Mouse (Mus musculus) hindbrain, embryonic 12.5 days (tissue): ENCODE measurements around the gene Prpf40b. TPM values are rescaled to one million over a fixed set of nuclear protein-coding genes. Genes with fewer than 3 reads are reported as not detected.
A peak's percentile ranks its signal among the peaks of the same experiment; 100 is the strongest.

Experiments used
- ATAC-seq: fragments of 200-750 bp; cut with Nextera tagmentation; 2 replicates; pipeline ENCODE4 v1.8.0; 2017; ENCODE audit warnings: moderate TSS enrichment; ENCODE audit not compliant: low FRiP score
- H3K27ac ChIP-seq: fragments of 300-500 bp; sonication (generic); 2 replicates; pipeline ENCODE4 v1.5.1; 2016; ENCODE audit warnings: mild to moderate bottlenecking
- H3K27me3 ChIP-seq: fragments of 300-500 bp; sonication (generic); 2 replicates; pipeline ENCODE4 v1.6.1; 2016; ENCODE audit warnings: mild to moderate bottlenecking
- H3K36me3 ChIP-seq: fragments of 300-500 bp; sonication (generic); 2 replicates; pipeline ENCODE4 v1.6.1; 2016; ENCODE audit warnings: mild to moderate bottlenecking
- H3K4me1 ChIP-seq: fragments of 300-500 bp; sonication (generic); 2 replicates; pipeline ENCODE4 v1.6.1; 2016
- H3K4me2 ChIP-seq: fragments of 300-500 bp; sonication (generic); replicated peaks from 2 replicates; pipeline ENCODE4 v1.6.1; 2016; ENCODE audit warnings: mild to moderate bottlenecking
- H3K4me3 ChIP-seq: fragments of 300-500 bp; sonication (generic); 2 replicates; pipeline ENCODE4 v1.5.1; 2016; ENCODE audit warnings: mild to moderate bottlenecking
- H3K9ac ChIP-seq: fragments of 300-500 bp; sonication (generic); 2 replicates; pipeline ENCODE4 v1.6.1; 2016; ENCODE audit warnings: mild to moderate bottlenecking, moderate library complexity
- H3K9me3 ChIP-seq: fragments of 300-500 bp; sonication (generic); replicated peaks from 2 replicates; pipeline ENCODE4 v1.6.1; 2016; ENCODE audit warnings: mild to moderate bottlenecking
- WGBS: fragments of 180-500 bp; shearing (Covaris S2); methylation state at CpG from one replicate; pipeline ENCODE4 v1.1.7; 2016; 5-methylcytosine and 5-hydroxymethylcytosine counted together
- polyA plus RNA-seq: library from polyadenylated mRNA; unstranded; fragments of >200 nt; fragmentation: Nextera tagmentation; extraction: Ambion mirVana; gene quantifications from 2 replicates; pipeline ENCODE4 v1.2.1, GENCODE M21; 2016

Prpf40b gene
- polyA plus RNA-seq, 1 experiment from 2014 or later = 83.3 TPM

GRCm38 (mm10) chr15:99259167-99259729 lies 35.6 kb upstream of the Prpf40b start:
- no peak overlapping the region for H3K27ac ChIP-seq
- ATAC-seq = no peak; the same call in 1 of the 2 replicates

GRCm38 (mm10) chr15:99259730-99260252 lies 35.1 kb upstream of the Prpf40b start:
- 0% methylated on average over 8 of the region's 10 CpGs for WGBS
- Histone ChIP-seq H3K9ac (no peak overlapping the region), H3K4me1 (no peaks in the 10 kb centered on the region), H3K27ac (no peak overlapping the region), H3K9me3 (no peaks in the 10 kb centered on the region), H3K4me3 (no peak overlapping the region), H3K4me2 (peak overlapping the region; percentile 37), H3K36me3 (no peaks in the 10 kb centered on the region), H3K27me3 (no peaks in the 10 kb centered on the region)
- peak; percentile 48 for ATAC-seq

More at GRCm38 (mm10) chr15:99259167-99259729, 35.6 kb upstream of the Prpf40b start:
- Histone ChIP-seq H3K36me3 (no peaks in the 10 kb centered on the region), H3K4me1 (no peaks in the 10 kb centered on the region), H3K9ac (no peak overlapping the region), H3K9me3 (no peaks in the 10 kb centered on the region), H3K4me2 (peak overlapping the region; percentile 30), H3K4me3 (no peak overlapping the region), H3K27me3 (no peaks in the 10 kb centered on the region)
- WGBS = 75% methylated on average over 8 of the region's 8 CpGs

GRCm38 (mm10) chr15:99262702-99263101 lies 32.2 kb upstream of the Prpf40b start:
- Histone ChIP-seq H3K9me3 (no peaks in the 10 kb centered on the region), H3K4me1 (0 out of 2 replicates have a peak, but pooled peaks cover 2% of the 10 kb centered on the region), H3K9ac (no peak overlapping the region), H3K36me3 (no peaks in the 10 kb centered on the region), H3K4me3 (no peak overlapping the region), H3K27ac (no peak overlapping the region), H3K4me2 (no peak overlapping the region), H3K27me3 (no peaks in the 10 kb centered on the region)
- ATAC-seq = no peak
- 62% methylated on average over 10 of the region's 10 CpGs for WGBS

GRCm38 (mm10) chr15:99264363-99264762 lies 30.5 kb upstream of the Prpf40b start:
- no peaks in the 10 kb centered on the region for H3K9me3 ChIP-seq
- H3K4me1 ChIP-seq = 0 out of 2 replicates have a peak, but pooled peaks cover 2% of the 10 kb centered on the region
- H3K4me3 ChIP-seq = no peak overlapping the region
- H3K36me3 ChIP-seq = no peaks in the 10 kb centered on the region
- no peak overlapping the region for H3K9ac ChIP-seq
- no peak overlapping the region for H3K27ac ChIP-seq
- H3K4me2 ChIP-seq = no peak overlapping the region
- 73% methylated on average over 2 of the region's 2 CpGs for WGBS
- no peak for ATAC-seq
- no peaks in the 10 kb centered on the region for H3K27me3 ChIP-seq

GRCm38 (mm10) chr15:99265679-99266078 lies 29.2 kb upstream of the Prpf40b start:
- Histone ChIP-seq H3K27ac (no peak overlapping the region), H3K27me3 (no peaks in the 10 kb centered on the region), H3K9me3 (no peaks in the 10 kb centered on the region), H3K4me2 (no peak overlapping the region), H3K36me3 (no peaks in the 10 kb centered on the region), H3K4me3 (no peak overlapping the region), H3K4me1 (0 out of 2 replicates have a peak, but pooled peaks cover 2% of the 10 kb centered on the region), H3K9ac (no peak overlapping the region)
- 21% methylated on average over 4 of the region's 4 CpGs for WGBS
- no peak for ATAC-seq

GRCm38 (mm10) chr15:99276095-99276494 lies 18.8 kb upstream of the Prpf40b start:
- no peak for ATAC-seq
- Histone ChIP-seq H3K4me2 (no peak overlapping the region), H3K9me3 (no peaks in the 10 kb centered on the region), H3K27me3 (no peaks in the 10 kb centered on the region), H3K36me3 (no peaks in the 10 kb centered on the region), H3K4me1 (0 out of 2 replicates have a peak, but pooled peaks cover 7% of the 10 kb centered on the region), H3K9ac (no peak overlapping the region), H3K4me3 (no peak overlapping the region), H3K27ac (no peak overlapping the region)
- 83% methylated on average over 8 of the region's 8 CpGs for WGBS

- 91% methylated on average over 5 of the region's 7 CpGs for WGBS
- no peaks in the 10 kb centered on the region for H3K36me3 ChIP-seq
- ATAC-seq = no peak
- H3K4me2 ChIP-seq = no peak overlapping the region
- H3K27me3 ChIP-seq = no peaks in the 10 kb centered on the region
- H3K9me3 ChIP-seq = no peaks in the 10 kb centered on the region
- no peak overlapping the region for H3K27ac ChIP-seq
- H3K9ac ChIP-seq = no peak overlapping the region
- 0 out of 2 replicates have a peak, but pooled peaks cover 4% of the 10 kb centered on the region for H3K4me1 ChIP-seq
- H3K4me3 ChIP-seq = no peak overlapping the region
Observed at GRCm38 (mm10) chr15:99278271-99278670, 16.6 kb upstream of the Prpf40b start.

- Histone ChIP-seq H3K4me2 (no peak overlapping the region), H3K4me1 (0 out of 2 replicates have a peak, but pooled peaks cover 2% of the 10 kb centered on the region), H3K27me3 (no peaks in the 10 kb centered on the region), H3K9me3 (no peaks in the 10 kb centered on the region), H3K4me3 (no peak overlapping the region), H3K36me3 (no peaks in the 10 kb centered on the region), H3K9ac (no peak overlapping the region), H3K27ac (no peak overlapping the region)
- 66% methylated on average over 10 of the region's 10 CpGs for WGBS
- no peak for ATAC-seq
Observed at GRCm38 (mm10) chr15:99283456-99283855, 11.4 kb upstream of the Prpf40b start.

GRCm38 (mm10) chr15:99284527-99285188 lies 10.2 kb upstream of the Prpf40b start:
- ATAC-seq = no peak
- no peak overlapping the region for H3K4me2 ChIP-seq
- H3K4me3 ChIP-seq = no peak overlapping the region
- 0 out of 2 replicates have a peak, but pooled peaks cover 2% of the 10 kb centered on the region for H3K4me1 ChIP-seq
- WGBS = 54% methylated on average over 14 of the region's 14 CpGs
- H3K9me3 ChIP-seq = no peaks in the 10 kb centered on the region
- H3K36me3 ChIP-seq = no peaks in the 10 kb centered on the region
- no peak overlapping the region for H3K9ac ChIP-seq
- no peak overlapping the region for H3K27ac ChIP-seq
- no peaks in the 10 kb centered on the region for H3K27me3 ChIP-seq

- 0 out of 2 replicates have a peak, but pooled peaks cover 2% of the 10 kb centered on the region for H3K4me1 ChIP-seq
- H3K27me3 ChIP-seq = no peaks in the 10 kb centered on the region
- no peak overlapping the region for H3K9ac ChIP-seq
- H3K36me3 ChIP-seq = no peaks in the 10 kb centered on the region
- H3K9me3 ChIP-seq = no peaks in the 10 kb centered on the region
- H3K4me3 ChIP-seq = no peak overlapping the region
- no peak overlapping the region for H3K27ac ChIP-seq
- H3K4me2 ChIP-seq = no peak overlapping the region
- no peak for ATAC-seq
- 49% methylated on average over 8 of the region's 8 CpGs for WGBS
Observed at GRCm38 (mm10) chr15:99285189-99285535, 9.7 kb upstream of the Prpf40b start.

GRCm38 (mm10) chr15:99290586-99290985 lies 4.3 kb upstream of the Prpf40b start:
- Histone ChIP-seq H3K9me3 (no peaks in the 10 kb centered on the region), H3K27me3 (no peaks in the 10 kb centered on the region), H3K4me1 (peaks cover 7% of the 10 kb centered on the region), H3K27ac (no peak overlapping the region), H3K4me2 (no peak overlapping the region), H3K9ac (no peak overlapping the region), H3K36me3 (no peaks in the 10 kb centered on the region), H3K4me3 (no peak overlapping the region)
- no peak for ATAC-seq
- WGBS = 92% methylated on average over 11 of the region's 11 CpGs

GRCm38 (mm10) chr15:99294287-99294686 lies 600 bp upstream of the Prpf40b start:
- Histone ChIP-seq H3K36me3 (no peaks in the 10 kb centered on the region), H3K27me3 (no peaks in the 10 kb centered on the region), H3K27ac (peak overlapping the region; percentile 90), H3K4me2 (peak overlapping the region; percentile 67), H3K4me3 (peak overlapping the region; percentile 66), H3K9me3 (no peaks in the 10 kb centered on the region), H3K9ac (peak overlapping the region; percentile 84), H3K4me1 (peaks cover 16% of the 10 kb centered on the region)
- WGBS = 40% methylated on average over 16 of the region's 16 CpGs
- ATAC-seq = no peak
